Mouse (Mus musculus): ENCODE measurements around the gene Pde10a. TPM values are rescaled to one million over a fixed set of nuclear protein-coding genes. Genes with fewer than 3 reads are reported as not detected.
A peak's percentile ranks its signal among the peaks of the same experiment; 100 is the strongest.

Gene Pde10a
- polyA plus RNA-seq, 1 experiment from 2014 or later: 2.6 TPM

GRCm38 (mm10) chr17:8780484-8780883, 255.3 kb downstream of the Pde10a start:
- no peak overlapping the region for H3K4me2 ChIP-seq
- no peaks in the 10 kb centered on the region for H3K36me3 ChIP-seq (ENCODE audit: insufficient read depth)
- no peak for DNase-seq
- no peaks in the 10 kb centered on the region for H3K4me1 ChIP-seq (ENCODE audit: insufficient read depth)
- H3K27ac ChIP-seq (ENCODE audit: low read depth): no peak overlapping the region
- no peak overlapping the region for H3K9ac ChIP-seq
- H3K4me3 ChIP-seq (ENCODE audit: low read depth, low read length): no peak overlapping the region
- 79% methylated on average over 4 of the region's 4 CpGs for WGBS
- H3K27me3 ChIP-seq (ENCODE audit: insufficient read depth, low read length): no peaks in the 10 kb centered on the region
- ATAC-seq (ENCODE audit: insufficient read depth): no peak
- H3K9me3 ChIP-seq (ENCODE audit: low read depth, low read length): no peaks in the 10 kb centered on the region
- no peak for TF ChIP-seq CTCF (IDR thresholded peaks at IDR 0.05; ENCODE audit: low read depth)

GRCm38 (mm10) chr17:8781040-8781439, 255.9 kb downstream of the Pde10a start:
- DNase-seq: no peak
- H3K27me3 ChIP-seq (ENCODE audit: insufficient read depth, low read length): no peaks in the 10 kb centered on the region
- H3K4me1 ChIP-seq (ENCODE audit: insufficient read depth): no peaks in the 10 kb centered on the region
- H3K4me2 ChIP-seq: no peak overlapping the region
- TF ChIP-seq CTCF (IDR thresholded peaks at IDR 0.05; ENCODE audit: low read depth): no peak
- WGBS: 88% methylated on average over 2 of the region's 2 CpGs
- no peak overlapping the region for H3K27ac ChIP-seq (ENCODE audit: low read depth)
- no peak for ATAC-seq (ENCODE audit: insufficient read depth)
- no peaks in the 10 kb centered on the region for H3K9me3 ChIP-seq (ENCODE audit: low read depth, low read length)
- no peak overlapping the region for H3K9ac ChIP-seq
- no peak overlapping the region for H3K4me3 ChIP-seq (ENCODE audit: low read depth, low read length)
- no peaks in the 10 kb centered on the region for H3K36me3 ChIP-seq (ENCODE audit: insufficient read depth)

- no peak overlapping the region for H3K4me2 ChIP-seq
- no peaks in the 10 kb centered on the region for H3K9me3 ChIP-seq (ENCODE audit: low read depth, low read length)
- no peak overlapping the region for H3K27ac ChIP-seq (ENCODE audit: low read depth)
- no peak for ATAC-seq (ENCODE audit: insufficient read depth)
- no peaks in the 10 kb centered on the region for H3K27me3 ChIP-seq (ENCODE audit: insufficient read depth, low read length)
- WGBS: 55% methylated on average over 1 of the region's 1 CpGs
- H3K36me3 ChIP-seq (ENCODE audit: insufficient read depth): no peaks in the 10 kb centered on the region
- H3K4me3 ChIP-seq (ENCODE audit: low read depth, low read length): no peak overlapping the region
- H3K9ac ChIP-seq: no peak overlapping the region
- no peak for DNase-seq
- no peaks in the 10 kb centered on the region for H3K4me1 ChIP-seq (ENCODE audit: insufficient read depth)
- no peak for TF ChIP-seq CTCF (IDR thresholded peaks at IDR 0.05; ENCODE audit: low read depth)
Measured at GRCm38 (mm10) chr17:8781576-8781975, 256.4 kb downstream of the Pde10a start.

GRCm38 (mm10) chr17:8785908-8786307, 260.7 kb downstream of the Pde10a start:
- WGBS: 90% methylated on average over 6 of the region's 6 CpGs
- H3K4me3 ChIP-seq (ENCODE audit: low read depth, low read length): no peak overlapping the region
- H3K9me3 ChIP-seq (ENCODE audit: low read depth, low read length): no peaks in the 10 kb centered on the region
- H3K27me3 ChIP-seq (ENCODE audit: insufficient read depth, low read length): no peaks in the 10 kb centered on the region
- H3K9ac ChIP-seq: no peak overlapping the region
- ATAC-seq (ENCODE audit: insufficient read depth) (no peak), DNase-seq (no peak)
- H3K36me3 ChIP-seq (ENCODE audit: insufficient read depth): no peaks in the 10 kb centered on the region
- no peak overlapping the region for H3K4me2 ChIP-seq
- H3K27ac ChIP-seq (ENCODE audit: low read depth): no peak overlapping the region
- no peaks in the 10 kb centered on the region for H3K4me1 ChIP-seq (ENCODE audit: insufficient read depth)
- no peak for TF ChIP-seq CTCF (IDR thresholded peaks at IDR 0.05; ENCODE audit: low read depth)

GRCm38 (mm10) chr17:8786484-8786883, 261.3 kb downstream of the Pde10a start:
- H3K27ac ChIP-seq (ENCODE audit: low read depth): no peak overlapping the region
- ATAC-seq (ENCODE audit: insufficient read depth) (no peak), DNase-seq (no peak)
- H3K9ac ChIP-seq: no peak overlapping the region
- no peaks in the 10 kb centered on the region for H3K4me1 ChIP-seq (ENCODE audit: insufficient read depth)
- H3K4me2 ChIP-seq: no peak overlapping the region
- no peak overlapping the region for H3K4me3 ChIP-seq (ENCODE audit: low read depth, low read length)
- H3K36me3 ChIP-seq (ENCODE audit: insufficient read depth): no peaks in the 10 kb centered on the region
- H3K27me3 ChIP-seq (ENCODE audit: insufficient read depth, low read length): no peaks in the 10 kb centered on the region
- H3K9me3 ChIP-seq (ENCODE audit: low read depth, low read length): no peaks in the 10 kb centered on the region
- no peak for TF ChIP-seq CTCF (IDR thresholded peaks at IDR 0.05; ENCODE audit: low read depth)
- 82% methylated on average over 4 of the region's 4 CpGs for WGBS

- H3K4me2 ChIP-seq: no peak overlapping the region
- no peaks in the 10 kb centered on the region for H3K4me1 ChIP-seq (ENCODE audit: insufficient read depth)
- DNase-seq (peak; percentile 50), ATAC-seq (ENCODE audit: insufficient read depth) (peak; percentile 44)
- WGBS: 55% methylated on average over 8 of the region's 8 CpGs
- no peaks in the 10 kb centered on the region for H3K36me3 ChIP-seq (ENCODE audit: insufficient read depth)
- H3K4me3 ChIP-seq (ENCODE audit: low read depth, low read length): no peak overlapping the region
- no peaks in the 10 kb centered on the region for H3K9me3 ChIP-seq (ENCODE audit: low read depth, low read length)
- TF ChIP-seq CTCF (IDR thresholded peaks at IDR 0.05; ENCODE audit: low read depth): no peak
- H3K27me3 ChIP-seq (ENCODE audit: insufficient read depth, low read length): no peaks in the 10 kb centered on the region
- no peak overlapping the region for H3K27ac ChIP-seq (ENCODE audit: low read depth)
- H3K9ac ChIP-seq: no peak overlapping the region
Measured at GRCm38 (mm10) chr17:8787762-8788161, 262.6 kb downstream of the Pde10a start.

- Histone ChIP-seq H3K4me3 (ENCODE audit: low read depth, low read length) (no peak overlapping the region), H3K36me3 (ENCODE audit: insufficient read depth) (no peaks in the 10 kb centered on the region), H3K4me2 (no peak overlapping the region), H3K9ac (no peak overlapping the region), H3K27ac (ENCODE audit: low read depth) (no peak overlapping the region), H3K9me3 (ENCODE audit: low read depth, low read length) (no peaks in the 10 kb centered on the region), H3K27me3 (ENCODE audit: insufficient read depth, low read length) (no peaks in the 10 kb centered on the region), H3K4me1 (ENCODE audit: insufficient read depth) (no peaks in the 10 kb centered on the region)
- WGBS: 62% methylated on average over 4 of the region's 4 CpGs
- DNase-seq: no peak
- no peak for ATAC-seq (ENCODE audit: insufficient read depth)
- no peak for TF ChIP-seq CTCF (IDR thresholded peaks at IDR 0.05; ENCODE audit: low read depth)
Measured at GRCm38 (mm10) chr17:8791561-8791960, 266.4 kb downstream of the Pde10a start.

GRCm38 (mm10) chr17:8792611-8793010, 267.4 kb downstream of the Pde10a start:
- ATAC-seq (ENCODE audit: insufficient read depth) (no peak), DNase-seq (no peak)
- Histone ChIP-seq H3K9ac (no peak overlapping the region), H3K36me3 (ENCODE audit: insufficient read depth) (no peaks in the 10 kb centered on the region), H3K4me3 (ENCODE audit: low read depth, low read length) (no peak overlapping the region), H3K27ac (ENCODE audit: low read depth) (no peak overlapping the region), H3K4me2 (no peak overlapping the region), H3K27me3 (ENCODE audit: insufficient read depth, low read length) (peaks cover 3% of the 10 kb centered on the region), H3K9me3 (ENCODE audit: low read depth, low read length) (no peaks in the 10 kb centered on the region), H3K4me1 (ENCODE audit: insufficient read depth) (no peaks in the 10 kb centered on the region)
- 64% methylated on average over 7 of the region's 7 CpGs for WGBS
- no peak for TF ChIP-seq CTCF (IDR thresholded peaks at IDR 0.05; ENCODE audit: low read depth)
